Mouse (Mus musculus) myocyte (in vitro differentiated cells): ENCODE measurements around the gene Gm5105.

Experiments
- CEBPB ChIP-seq: IDR thresholded peaks from 2 replicates; pipeline ENCODE4 v1.6.1; 2011; ENCODE audit warnings: mild to moderate bottlenecking, moderate library complexity; ENCODE audit not compliant: poor library complexity, insufficient read depth, severe bottlenecking
- E2F4 ChIP-seq: IDR thresholded peaks from one replicate; pipeline ENCODE4 v1.6.1; 2011; ENCODE audit warnings: mild to moderate bottlenecking, control low read depth, moderate library complexity; ENCODE audit not compliant: insufficient read depth
- MAX ChIP-seq: IDR thresholded peaks from one replicate; pipeline ENCODE4 v1.6.1; 2011; ENCODE audit warnings: low read depth, mild to moderate bottlenecking, control low read depth
- MYOG ChIP-seq, 3 experiments: IDR thresholded peaks; one replicate each; pipeline ENCODE4 v1.6.1; 2011; ENCODE audit warnings: control low read depth in 2 of 3, low read depth in 2 of 3, mild to moderate bottlenecking in 2 of 3; ENCODE audit not compliant: insufficient read length in 2 of 3, control insufficient read depth in 1 of 3, insufficient read depth in 1 of 3
- POLR2A ChIP-seq: IDR thresholded peaks from one replicate; pipeline ENCODE4 v1.6.1; 2011; ENCODE audit warnings: low read depth, mild to moderate bottlenecking, control low read depth, moderate library complexity; ENCODE audit not compliant: insufficient read length
- POLR2AphosphoS2 ChIP-seq: IDR thresholded peaks from one replicate; pipeline ENCODE4 v1.6.1; 2011; ENCODE audit warnings: low read depth, control low read depth; ENCODE audit not compliant: insufficient read length
- REST ChIP-seq: IDR thresholded peaks from one replicate; pipeline ENCODE4 v1.6.1; 2011; ENCODE audit warnings: mild to moderate bottlenecking, control low read depth, moderate library complexity; ENCODE audit not compliant: insufficient read depth, insufficient read length
- SRF ChIP-seq: IDR thresholded peaks from one replicate; pipeline ENCODE4 v1.6.1; 2011; ENCODE audit warnings: low read depth; ENCODE audit not compliant: control insufficient read depth, insufficient read length
- TCF12 ChIP-seq: IDR thresholded peaks from one replicate; pipeline ENCODE4 v1.6.1; 2011; ENCODE audit warnings: mild to moderate bottlenecking, control low read depth; ENCODE audit not compliant: poor library complexity, insufficient read depth, severe bottlenecking
- TCF3 ChIP-seq: IDR thresholded peaks from one replicate; pipeline ENCODE4 v1.6.1; 2011; ENCODE audit warnings: low read depth, control low read depth; ENCODE audit not compliant: insufficient read length
- USF1 ChIP-seq: IDR thresholded peaks from one replicate; pipeline ENCODE4 v1.6.1; 2011; ENCODE audit warnings: low read depth, mild to moderate bottlenecking, control low read depth, moderate library complexity

GRCm38 (mm10) chr3:138095301-138095700, 28.1 kb upstream of the Gm5105 start:
- TF ChIP-seq POLR2A: no peak
- TF ChIP-seq MAX: no peak
- TF ChIP-seq E2F4: no peak
- no peak for TF ChIP-seq TCF3
- no peak for TF ChIP-seq TCF12
- no peak for TF ChIP-seq POLR2AphosphoS2
- TF ChIP-seq REST: no peak
- no peak for TF ChIP-seq CEBPB
- TF ChIP-seq MYOG (IDR thresholded peaks at IDR 0.05; ENCODE audit: control insufficient read depth in 1 of 3, insufficient read depth in 1 of 3, insufficient read length in 2 of 3, low read depth in 2 of 3): no peak
- TF ChIP-seq USF1: no peak
- TF ChIP-seq SRF: no peak
